Mouse (Mus musculus): ENCODE data around the gene Spryd3. TPM values are rescaled to one million over a fixed set of nuclear protein-coding genes. Genes with fewer than 3 reads are reported as not detected.

The Spryd3 gene
- total RNA-seq, 2 experiments from 2014 or later = 153 to 163 TPM

DNA sequence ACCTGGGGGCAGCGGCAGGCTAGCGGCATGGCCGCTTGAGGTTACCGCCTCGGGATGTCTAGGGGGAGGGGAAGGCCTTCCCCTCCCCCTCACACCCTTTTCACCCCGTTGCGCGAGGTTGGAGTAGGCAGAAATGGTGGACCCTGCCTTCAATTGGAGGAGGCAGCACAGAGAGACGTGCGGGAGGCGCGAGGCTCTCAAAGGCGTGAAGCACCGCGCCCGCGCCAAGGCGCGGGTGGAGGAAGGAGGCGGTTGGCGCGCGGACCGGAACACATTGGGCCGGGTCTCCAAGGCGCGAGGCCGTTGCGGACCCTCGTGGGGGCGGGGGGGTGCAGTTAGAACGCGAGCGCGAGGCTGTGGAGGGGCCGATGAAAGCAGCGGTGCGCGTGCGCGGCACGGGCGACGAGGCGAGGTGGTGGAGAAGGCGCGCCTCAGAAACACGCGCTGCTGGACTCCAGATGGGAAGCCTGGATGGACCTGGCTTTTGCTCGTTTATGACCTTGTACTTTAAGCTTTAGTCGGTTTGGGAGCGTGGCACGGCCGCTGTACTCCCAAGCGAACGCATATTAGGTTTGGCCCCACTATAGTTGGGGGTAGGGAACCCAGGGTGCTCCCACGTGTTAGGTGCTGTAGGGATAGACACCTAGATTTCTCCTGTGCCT lies 61.8 kb downstream of the Spryd3 start:
- DNase-seq (ENCODE audit: low spot score in 2 of 2) = peak; percentile 55 to 71

DNA sequence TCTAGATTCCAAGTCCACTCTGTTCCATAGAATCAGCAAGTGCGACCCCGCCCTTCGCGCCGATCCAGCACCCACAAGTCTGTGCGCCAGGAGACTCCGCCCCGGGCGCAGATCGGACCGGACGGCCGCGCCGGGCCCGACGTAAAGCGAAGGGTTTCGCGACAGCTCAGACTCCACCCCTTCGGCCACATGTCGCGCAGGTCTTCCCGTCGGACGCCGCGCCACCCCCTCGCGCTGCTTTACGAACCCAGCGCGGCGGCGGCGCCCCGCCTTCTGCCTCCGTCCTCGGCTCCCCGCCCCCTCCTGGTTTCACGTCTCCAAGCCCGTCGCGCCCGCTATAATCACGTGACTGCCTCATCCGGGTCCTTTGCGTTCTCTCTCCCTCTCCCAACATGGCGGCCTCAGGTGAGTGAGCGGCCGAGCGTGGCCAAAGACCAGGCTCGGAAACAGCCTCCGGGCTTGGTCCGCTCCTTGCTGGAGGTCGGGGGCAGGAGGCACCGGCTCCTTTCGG lies 62.4 kb downstream of the Spryd3 start, which contains the start of gene Eif4b:
Eif4b (plus strand) TSS at position 215 of the 511 bp plus-strand sequence.
- DNase-seq (ENCODE audit: low spot score in 2 of 2) = peak; percentile 99

DNA sequence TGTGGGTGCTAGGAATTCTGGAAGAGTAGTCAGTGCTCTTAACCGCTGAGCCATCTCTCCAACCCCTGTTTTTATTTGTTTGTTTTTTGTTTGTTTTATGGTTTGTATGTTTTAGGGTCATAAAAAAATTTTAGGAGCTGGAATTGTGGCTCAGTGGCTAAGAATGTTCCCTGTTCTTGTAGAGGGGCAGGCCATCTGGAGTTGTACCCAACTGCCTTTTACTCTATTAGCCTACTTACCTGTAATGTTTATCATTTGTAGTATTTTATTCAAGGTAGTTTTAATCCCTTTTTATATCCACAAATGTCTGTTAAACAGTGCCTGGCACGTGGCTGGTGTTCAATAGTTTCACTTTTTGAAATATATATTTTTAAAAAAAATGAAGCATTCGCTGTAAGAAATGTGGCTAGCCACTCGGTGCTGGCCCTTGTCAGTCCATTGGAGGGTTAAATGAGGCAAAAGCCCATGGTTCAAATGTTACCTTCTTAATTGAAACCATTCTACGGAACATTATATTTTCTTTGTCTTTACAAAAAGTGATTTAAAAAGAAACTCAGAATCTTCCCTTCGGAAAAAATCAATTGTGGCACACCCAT lies 63.0 kb downstream of the Spryd3 start:
- no peak for DNase-seq (ENCODE audit: low spot score in 2 of 2)

GRCm38 (mm10) chr15:102070476-102071467 lies 65.3 kb downstream of the Spryd3 start:
- DNase-seq (ENCODE audit: low spot score in 2 of 2) = no peak

Other genes starting within 250 kb of the Spryd3 start
- not detected for gene Krt76, start 243.3 kb downstream of the Spryd3 start, total RNA-seq (2021)
- not detected for gene Krt4, start 211.5 kb downstream of the Spryd3 start, total RNA-seq (2021)
- not detected for gene Krt79, start 195.9 kb downstream of the Spryd3 start, total RNA-seq (2021)
- not detected for gene Krt78, start 181.9 kb downstream of the Spryd3 start, total RNA-seq (2021)
- gene Krt8, start 131.8 kb downstream of the Spryd3 start, total RNA-seq (2021) = not detected
- gene Krt18, start 108.1 kb downstream of the Spryd3 start, total RNA-seq (2021) = under 1 TPM in 1 of 2 experiments, not detected in 1; 0.26 TPM
- gene Eif4b, start 62.5 kb downstream of the Spryd3 start, total RNA-seq (2021) = 100 to 1,000 TPM; 173 to 179 TPM
- gene Tns2, start 35.8 kb downstream of the Spryd3 start, total RNA-seq (2021) = 10 to 100 TPM; 16.0 to 21.8 TPM
- 10 to 100 TPM; 60.2 to 61.6 TPM for gene Igfbp6, start 8.1 kb upstream of the Spryd3 start, total RNA-seq (2021)
- gene Soat2, start 14.3 kb upstream of the Spryd3 start, total RNA-seq (2021) = under 1 TPM in 1 of 2 experiments, not detected in 1; 0.30 TPM
- gene Zfp740, start 67.0 kb upstream of the Spryd3 start, total RNA-seq (2021) = 10 to 100 TPM; 71.0 to 71.7 TPM
- 10 to 100 TPM; 28.5 to 30.6 TPM for gene Csad, start 68.5 kb upstream of the Spryd3 start, total RNA-seq (2021)
- gene Itgb7, start 95.7 kb upstream of the Spryd3 start, total RNA-seq (2021) = 1 to 10 TPM in 1 of 2 experiments, under 1 TPM in 1; 0.91 to 1.1 TPM
- 10 to 100 TPM; 12.8 to 15.7 TPM for gene Rarg, start 121.3 kb upstream of the Spryd3 start, total RNA-seq (2021)
- not detected for gene Gm9918, start 134.3 kb upstream of the Spryd3 start, total RNA-seq (2021)
- gene Mfsd5, start 143.2 kb upstream of the Spryd3 start, total RNA-seq (2021) = 10 to 100 TPM; 42.8 to 44.5 TPM
- 1 to 10 TPM in 1 of 2 experiments, under 1 TPM in 1; 0.77 to 1.4 TPM for gene Espl1, start 160.0 kb upstream of the Spryd3 start, total RNA-seq (2021)
- gene Pfdn5, start 189.9 kb upstream of the Spryd3 start, total RNA-seq (2021) = 100 to 1,000 TPM; 467 to 479 TPM
- 10 to 100 TPM; 55.5 to 61.0 TPM for gene Myg1, start 195.5 kb upstream of the Spryd3 start, total RNA-seq (2021)
- 10 to 100 TPM; 15.5 to 18.3 TPM for gene Aaas, start 214.5 kb upstream of the Spryd3 start, total RNA-seq (2021)
- under 1 TPM; 0.44 to 0.68 TPM for gene Sp7, start 230.9 kb upstream of the Spryd3 start, total RNA-seq (2021)

All from left cerebral cortex, adult 18-20 months (tissue).